Mouse (Mus musculus): ENCODE results near the gene Ang. TPM values are rescaled to one million over a fixed set of nuclear protein-coding genes. Genes with fewer than 3 reads are reported as not detected.
A peak's percentile ranks its signal among the peaks of the same experiment; 100 is the strongest.

Ang gene
- polyA plus RNA-seq, 1 experiment from 2014 or later = 44.8 TPM

- no peak for ATAC-seq (ENCODE audit: insufficient read depth, low FRiP score, low read depth)
- H3K4me2 ChIP-seq = no peak overlapping the region
These were observed 15.6 kb downstream of the Ang start for GRCm38 (mm10) chr14:51106449-51106967.

GRCm38 (mm10) chr14:51111966-51112365 lies 21.0 kb downstream of the Ang start:
- H3K36me3 ChIP-seq = no peaks in the 10 kb centered on the region
- no peaks in the 10 kb centered on the region for H3K27me3 ChIP-seq (replicated peaks)
- H3K4me3 ChIP-seq (replicated peaks) = no peak overlapping the region
- no peak overlapping the region for H3K9ac ChIP-seq
- H3K27ac ChIP-seq = no peak overlapping the region
- no peak overlapping the region for H3K4me2 ChIP-seq
- H3K4me1 ChIP-seq = no peaks in the 10 kb centered on the region
- no peak for ATAC-seq (ENCODE audit: insufficient read depth, low FRiP score, low read depth)
- H3K9me3 ChIP-seq = no peaks in the 10 kb centered on the region
- 56% methylated on average over 3 of the region's 3 CpGs for WGBS

More at GRCm38 (mm10) chr14:51106449-51106967, 15.6 kb downstream of the Ang start:
- Histone ChIP-seq H3K4me1 (no peaks in the 10 kb centered on the region), H3K27ac (no peak overlapping the region), H3K4me3 (replicated peaks) (no peak overlapping the region), H3K36me3 (no peaks in the 10 kb centered on the region), H3K27me3 (replicated peaks) (no peaks in the 10 kb centered on the region), H3K9me3 (no peaks in the 10 kb centered on the region), H3K9ac (no peak overlapping the region)

GRCm38 (mm10) chr14:51113476-51113875 lies 22.5 kb downstream of the Ang start:
- Histone ChIP-seq H3K4me1 (no peaks in the 10 kb centered on the region), H3K4me3 (replicated peaks) (no peak overlapping the region), H3K9me3 (no peaks in the 10 kb centered on the region), H3K27ac (no peak overlapping the region), H3K27me3 (replicated peaks) (no peaks in the 10 kb centered on the region), H3K36me3 (no peaks in the 10 kb centered on the region), H3K9ac (no peak overlapping the region), H3K4me2 (no peak overlapping the region)
- ATAC-seq (ENCODE audit: insufficient read depth, low FRiP score, low read depth) = no peak
- WGBS = 50% methylated on average over 9 of the region's 9 CpGs

- H3K9me3 ChIP-seq = no peaks in the 10 kb centered on the region
- H3K27me3 ChIP-seq (replicated peaks) = no peaks in the 10 kb centered on the region
- H3K36me3 ChIP-seq = no peaks in the 10 kb centered on the region
- no peak within 1 kb of the TSS for H3K27ac ChIP-seq
- no peaks in the 10 kb centered on the region for H3K4me1 ChIP-seq
- no peak within 1 kb of the TSS for H3K9ac ChIP-seq
- WGBS = 48% methylated on average over 12 of the region's 12 CpGs
- ATAC-seq (ENCODE audit: insufficient read depth, low FRiP score, low read depth) = no peak
- H3K4me3 ChIP-seq (replicated peaks) = no peak within 1 kb of the TSS
- H3K4me2 ChIP-seq = no peak within 1 kb of the TSS
These were observed 23.1 kb downstream of the Ang start, which contains the start of gene Eddm3b for GRCm38 (mm10) chr14:51113916-51114560. Gene Eddm3b (plus strand): TSS chr14:51114426.

GRCm38 (mm10) chr14:51125684-51126083 lies 34.7 kb downstream of the Ang start:
- Histone ChIP-seq H3K4me2 (no peak overlapping the region), H3K9me3 (no peaks in the 10 kb centered on the region), H3K9ac (no peak overlapping the region), H3K4me3 (replicated peaks) (no peak overlapping the region), H3K36me3 (no peaks in the 10 kb centered on the region), H3K27me3 (replicated peaks) (no peaks in the 10 kb centered on the region), H3K27ac (no peak overlapping the region), H3K4me1 (no peaks in the 10 kb centered on the region)
- ATAC-seq (ENCODE audit: insufficient read depth, low FRiP score, low read depth) = no peak
- 84% methylated on average over 6 of the region's 6 CpGs for WGBS

GRCm38 (mm10) chr14:51127648-51128258 lies 36.8 kb downstream of the Ang start:
- Histone ChIP-seq H3K9me3 (no peaks in the 10 kb centered on the region), H3K4me1 (no peaks in the 10 kb centered on the region), H3K27ac (no peak overlapping the region), H3K36me3 (no peaks in the 10 kb centered on the region), H3K9ac (no peak overlapping the region), H3K27me3 (replicated peaks) (no peaks in the 10 kb centered on the region), H3K4me2 (no peak overlapping the region), H3K4me3 (replicated peaks) (no peak overlapping the region)
- WGBS = 54% methylated on average over 2 of the region's 2 CpGs
- peak; percentile 82 for ATAC-seq (ENCODE audit: insufficient read depth, low FRiP score, low read depth)

- Histone ChIP-seq H3K4me3 (replicated peaks) (0 out of 2 replicates have a peak overlapping the region, but pooled peaks have one; percentile 2), H3K9ac (no peak overlapping the region), H3K27ac (peak overlapping the region; percentile 8; the same call in 1 of the 2 replicates), H3K36me3 (no peaks in the 10 kb centered on the region), H3K27me3 (replicated peaks) (no peaks in the 10 kb centered on the region), H3K4me1 (no peaks in the 10 kb centered on the region), H3K9me3 (no peaks in the 10 kb centered on the region), H3K4me2 (no peak overlapping the region)
- no peak for ATAC-seq (ENCODE audit: insufficient read depth, low FRiP score, low read depth)
- 68% methylated on average over 9 of the region's 9 CpGs for WGBS
These were observed 38.0 kb downstream of the Ang start for GRCm38 (mm10) chr14:51128775-51129623.

- no peaks in the 10 kb centered on the region for H3K4me1 ChIP-seq
- no peak overlapping the region for H3K9ac ChIP-seq
- no peak overlapping the region for H3K27ac ChIP-seq
- ATAC-seq (ENCODE audit: insufficient read depth, low FRiP score, low read depth) = no peak
- no peak overlapping the region for H3K4me2 ChIP-seq
- H3K4me3 ChIP-seq (replicated peaks) = no peak overlapping the region
- WGBS = 71% methylated on average over 4 of the region's 4 CpGs
- no peaks in the 10 kb centered on the region for H3K9me3 ChIP-seq
- H3K27me3 ChIP-seq (replicated peaks) = no peaks in the 10 kb centered on the region
- no peaks in the 10 kb centered on the region for H3K36me3 ChIP-seq
These were observed 38.6 kb downstream of the Ang start for GRCm38 (mm10) chr14:51129624-51129975.

- WGBS = 70% methylated on average over 9 of the region's 9 CpGs
- no peak overlapping the region for H3K9ac ChIP-seq
- H3K36me3 ChIP-seq = no peaks in the 10 kb centered on the region
- no peaks in the 10 kb centered on the region for H3K9me3 ChIP-seq
- no peak overlapping the region for H3K27ac ChIP-seq
- no peaks in the 10 kb centered on the region for H3K27me3 ChIP-seq (replicated peaks)
- H3K4me3 ChIP-seq (replicated peaks) = no peak overlapping the region
- no peaks in the 10 kb centered on the region for H3K4me1 ChIP-seq
- H3K4me2 ChIP-seq = no peak overlapping the region
- peak; percentile 84; the same call in 1 of the 2 replicates for ATAC-seq (ENCODE audit: insufficient read depth, low FRiP score, low read depth)
These were observed 39.5 kb downstream of the Ang start for GRCm38 (mm10) chr14:51130315-51130940.

GRCm38 (mm10) chr14:51131086-51131815 lies 40.3 kb downstream of the Ang start:
- Histone ChIP-seq H3K36me3 (no peaks in the 10 kb centered on the region), H3K4me2 (no peak overlapping the region), H3K27ac (no peak overlapping the region), H3K4me1 (no peaks in the 10 kb centered on the region), H3K4me3 (replicated peaks) (no peak overlapping the region), H3K27me3 (replicated peaks) (no peaks in the 10 kb centered on the region), H3K9me3 (no peaks in the 10 kb centered on the region), H3K9ac (no peak overlapping the region)
- WGBS = 69% methylated on average over 7 of the region's 7 CpGs
- ATAC-seq (ENCODE audit: insufficient read depth, low FRiP score, low read depth) = no peak

- ATAC-seq (ENCODE audit: insufficient read depth, low FRiP score, low read depth) = peak; percentile 67
- Histone ChIP-seq H3K27ac (no peak overlapping the region), H3K4me3 (replicated peaks) (no peak overlapping the region), H3K27me3 (replicated peaks) (no peaks in the 10 kb centered on the region), H3K4me2 (no peak overlapping the region), H3K9ac (no peak overlapping the region), H3K36me3 (no peaks in the 10 kb centered on the region), H3K4me1 (no peaks in the 10 kb centered on the region), H3K9me3 (no peaks in the 10 kb centered on the region)
- WGBS = 73% methylated on average over 4 of the region's 4 CpGs
These were observed 41.4 kb downstream of the Ang start for GRCm38 (mm10) chr14:51132372-51132771.

Measured in stomach, embryonic 15.5 days (tissue).